ENCODE assay signal across 8 mouse cellular contexts in the genomic region with DNA sequence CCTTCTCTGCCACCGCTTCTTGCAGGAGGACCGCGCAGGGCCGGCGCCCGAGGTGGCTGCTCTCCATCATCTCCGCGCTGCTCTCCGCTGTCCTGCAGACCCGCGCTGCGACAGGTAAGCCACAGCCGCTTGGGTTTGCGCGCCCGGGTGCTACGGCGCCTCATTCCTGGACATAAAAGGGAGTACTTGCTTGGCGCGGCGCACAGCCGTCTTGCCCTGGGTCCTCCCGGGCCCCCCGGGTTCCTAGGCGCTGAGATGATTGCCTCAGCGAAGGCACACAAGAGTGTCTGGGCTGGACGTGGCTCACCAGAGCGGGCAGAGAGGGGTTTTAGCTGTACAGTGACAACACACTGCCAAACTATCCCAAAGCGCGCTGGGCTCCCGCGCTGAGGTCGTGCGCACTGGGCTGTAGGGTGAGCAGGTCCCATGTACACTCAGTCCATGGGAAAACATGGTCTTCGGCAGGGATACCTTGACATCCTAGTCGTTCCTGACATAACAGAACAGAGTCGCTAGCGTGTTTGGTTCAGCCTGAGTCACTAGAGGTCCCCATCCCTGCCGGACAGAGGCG. TPM values are rescaled to one million over a fixed set of nuclear protein-coding genes. Genes with fewer than 3 reads are reported as not detected.
DNase-seq lines count a peak whose midpoint lies in the region; ATAC-seq and TF ChIP-seq lines count a peak whose summit lies in the region.

No protein-coding gene starts in this region.

- ATAC-seq in intestine, postnatal 0 days: no peak
- ATAC-seq in neural tube, embryonic 13.5 days (ENCODE audit: low read depth): peak; percentile 59
- no peak for ATAC-seq in megakaryocyte-erythroid progenitor cell, adult 5-6 weeks (replicated peaks; ENCODE audit: low FRiP score, low TSS enrichment, poor library complexity, severe bottlenecking)

- peak overlapping the region; percentile 19 for H3K4me3 ChIP-seq in embryonic fibroblast, embryonic 13.5 days (ENCODE audit: insufficient read depth, low read length)
- peak overlapping the region; percentile 32 for H3K4me3 ChIP-seq in intestine, postnatal 0 days (ENCODE audit: low read depth, low read length)
- peak overlapping the region; percentile 52 for H3K4me3 ChIP-seq in neural tube, embryonic 13.5 days

- H3K27ac ChIP-seq in embryonic fibroblast, embryonic 13.5 days (ENCODE audit: insufficient read depth, low read length): no peak overlapping the region
- H3K27ac ChIP-seq in intestine, postnatal 0 days (ENCODE audit: low read depth, low read length): no peak overlapping the region
- H3K27ac ChIP-seq in neural tube, embryonic 13.5 days (replicated peaks): no peak overlapping the region

- DNase-seq in right cerebral cortex, postnatal 14 days: peak; percentile 18
- no peak for DNase-seq in right cerebral cortex, adult 18-20 months
- no peak for DNase-seq in adrenal gland, postnatal 4 days (ENCODE audit: low spot score in 2 of 2)
- DNase-seq in spleen, postnatal 14 days (ENCODE audit: low spot score in 2 of 2): no peak

- no peaks in the 10 kb centered on the region for H3K9me3 ChIP-seq in intestine, postnatal 0 days (ENCODE audit: control insufficient read depth)
- no peaks in the 10 kb centered on the region for H3K9me3 ChIP-seq in neural tube, embryonic 13.5 days

- H3K4me2 ChIP-seq in intestine, postnatal 0 days (replicated peaks; ENCODE audit: low read depth): peak overlapping the region; percentile 67
- H3K4me2 ChIP-seq in neural tube, embryonic 13.5 days: peak overlapping the region; percentile 76

- peaks cover 32% of the 10 kb centered on the region for H3K27me3 ChIP-seq in intestine, postnatal 0 days (replicated peaks; ENCODE audit: control insufficient read depth, insufficient read depth, low read length)
- peaks cover 61% of the 10 kb centered on the region for H3K27me3 ChIP-seq in neural tube, embryonic 13.5 days

- H3K36me3 ChIP-seq in intestine, postnatal 0 days (ENCODE audit: control insufficient read depth, insufficient read depth): no peaks in the 10 kb centered on the region
- H3K36me3 ChIP-seq in neural tube, embryonic 13.5 days: no peaks in the 10 kb centered on the region

- TF ChIP-seq CTCF in embryonic fibroblast, embryonic 13.5 days (IDR thresholded peaks at IDR 0.05; ENCODE audit: borderline replicate concordance, insufficient read depth, low read length): no peak
- TF ChIP-seq CTCF in intestine, postnatal 0 days (IDR thresholded peaks at IDR 0.05; ENCODE audit: low read depth): 0 out of 2 replicates have a peak, but pooled peaks have one; percentile 16

- WGBS in intestine, postnatal 0 days: 2% methylated on average over 40 of the region's 40 CpGs
- 3% methylated on average over 40 of the region's 40 CpGs for WGBS in neural tube, embryonic 13.5 days

- H3K4me1 ChIP-seq in embryonic fibroblast, embryonic 13.5 days (ENCODE audit: control insufficient read depth, insufficient read depth, low read length): no peaks in the 10 kb centered on the region
- no peaks in the 10 kb centered on the region for H3K4me1 ChIP-seq in intestine, postnatal 0 days (replicated peaks; ENCODE audit: control insufficient read depth, insufficient read depth, low read length)
- H3K4me1 ChIP-seq in neural tube, embryonic 13.5 days (replicated peaks): peaks cover 16% of the 10 kb centered on the region

- no peak overlapping the region for H3K9ac ChIP-seq in intestine, postnatal 0 days (ENCODE audit: low read depth, low read length)
- H3K9ac ChIP-seq in neural tube, embryonic 13.5 days: peak overlapping the region; percentile 73

- no peak for TF ChIP-seq POLR2A in embryonic fibroblast, embryonic 13.5 days (IDR thresholded peaks at IDR 0.05; ENCODE audit: low read depth, low read length)

RNA-seq across cellular contexts. Expression of a gene that starts 0.5 kb away (rescaled TPM):
- polyA plus RNA-seq in embryonic fibroblast, embryonic 13.5 days (2011; ENCODE audit: insufficient read length, low read depth, missing spikeins): 24.2 and 41.0 TPM in 2 replicates
- polyA plus RNA-seq in intestine, postnatal 0 days (2015; fragmentation: Nextera tagmentation; extraction: Ambion mirVana): 13.0 and 13.1 TPM in 2 replicates
- polyA plus RNA-seq in neural tube, embryonic 13.5 days (2015; fragmentation: Nextera tagmentation; extraction: Ambion mirVana): 5.2 and 5.9 TPM in 2 replicates
- 10 to 100 TPM; 80.5 to 89.6 TPM for total RNA-seq in adrenal gland, postnatal 4 days (2021)
- total RNA-seq in megakaryocyte-erythroid progenitor cell, adult 5-6 weeks (2014; fragmentation: Nextera tagmentation): not detected in 2 replicates
- total RNA-seq in megakaryocyte-erythroid progenitor cell, adult 5-6 weeks (2017): not detected in 2 replicates
